Mouse (Mus musculus): ENCODE results near the gene Sucla2.
"Not testable (repeated sequence)": the region's sequence is repeated elsewhere in the genome, so short reads cannot be mapped to it uniquely, and the experiment has no call there.

The Sucla2 gene

DNA sequence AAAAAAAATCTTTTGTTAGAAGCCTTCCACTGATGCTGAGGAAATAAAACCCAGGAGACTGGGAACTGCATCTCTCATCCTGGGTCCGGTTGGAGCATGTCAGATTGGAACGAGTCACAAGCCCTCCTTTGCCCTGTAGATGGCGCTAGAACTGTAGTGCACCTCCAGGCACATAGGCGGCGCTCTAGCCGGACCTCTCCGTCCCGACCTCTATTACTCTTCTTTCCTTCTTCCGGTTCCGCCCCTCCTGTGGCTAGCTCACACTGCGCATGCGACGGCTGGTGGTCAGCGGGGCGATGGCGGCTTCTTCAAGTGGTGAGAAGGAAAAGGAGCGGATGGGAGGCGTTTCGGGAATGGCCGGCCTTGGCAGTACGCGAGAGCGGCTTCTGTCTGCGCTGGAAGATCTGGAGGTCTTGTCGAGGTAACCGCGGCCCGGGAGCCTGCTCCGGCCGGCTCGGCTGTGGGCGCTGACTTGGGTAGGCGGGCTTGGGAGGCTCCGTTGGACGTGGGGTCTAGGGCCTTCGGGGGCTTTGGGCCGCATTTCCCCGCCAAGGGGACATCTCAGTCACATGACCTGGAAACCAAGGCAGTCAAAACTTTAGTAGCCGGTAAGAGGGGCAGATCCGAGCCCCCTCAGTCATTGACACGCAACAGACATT, 15.2 kb upstream of the Sucla2 start, which contains the start of gene Med4:
Gene Med4 (plus strand): TSS at position 261 of the 659 bp plus-strand sequence.
- peak; percentile 84 for DNase-seq (ENCODE audit: extremely low read depth, low read depth)

DNA sequence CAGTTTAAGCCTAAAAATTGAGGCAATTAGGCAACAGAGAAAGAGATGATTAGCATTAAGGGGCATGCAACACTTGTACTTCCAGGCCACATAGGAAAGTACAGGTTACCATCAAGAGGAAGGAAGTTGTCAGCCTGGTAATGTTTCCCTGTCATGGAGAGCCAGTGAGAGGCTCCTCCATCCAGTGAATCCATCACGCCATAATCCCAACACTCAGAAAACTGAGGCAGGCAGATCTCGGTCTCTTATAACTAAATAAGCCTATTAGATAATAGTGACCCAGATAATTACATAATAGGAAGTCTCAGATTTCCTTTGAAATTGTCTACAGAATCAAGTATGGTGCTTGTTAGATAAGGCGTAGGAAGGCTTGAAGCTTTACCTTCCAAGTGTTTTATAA, 983 bp upstream of the Sucla2 start:
- no peak for DNase-seq (ENCODE audit: extremely low read depth, low read depth)

DNA sequence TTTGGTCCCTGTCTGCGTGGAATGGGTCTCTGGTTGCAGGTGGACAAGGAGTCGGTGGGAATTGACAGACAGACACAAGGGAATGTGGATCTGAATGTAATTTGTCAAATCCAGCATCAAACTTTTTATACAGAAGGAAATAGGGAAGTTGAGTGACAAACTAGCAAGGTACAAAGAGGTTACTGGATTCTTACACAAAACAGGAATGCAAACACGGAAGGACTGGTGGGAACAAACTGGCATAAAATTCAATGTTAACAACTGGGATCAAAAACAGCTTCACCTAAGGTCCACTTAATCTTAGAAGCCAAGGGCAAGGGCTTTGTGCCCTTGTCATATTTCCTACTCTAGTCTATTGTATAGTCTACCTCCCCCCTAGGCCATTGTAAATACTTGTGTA, 3.5 kb downstream of the Sucla2 start:
- peak; percentile 57 for DNase-seq (ENCODE audit: extremely low read depth, low read depth)

DNA sequence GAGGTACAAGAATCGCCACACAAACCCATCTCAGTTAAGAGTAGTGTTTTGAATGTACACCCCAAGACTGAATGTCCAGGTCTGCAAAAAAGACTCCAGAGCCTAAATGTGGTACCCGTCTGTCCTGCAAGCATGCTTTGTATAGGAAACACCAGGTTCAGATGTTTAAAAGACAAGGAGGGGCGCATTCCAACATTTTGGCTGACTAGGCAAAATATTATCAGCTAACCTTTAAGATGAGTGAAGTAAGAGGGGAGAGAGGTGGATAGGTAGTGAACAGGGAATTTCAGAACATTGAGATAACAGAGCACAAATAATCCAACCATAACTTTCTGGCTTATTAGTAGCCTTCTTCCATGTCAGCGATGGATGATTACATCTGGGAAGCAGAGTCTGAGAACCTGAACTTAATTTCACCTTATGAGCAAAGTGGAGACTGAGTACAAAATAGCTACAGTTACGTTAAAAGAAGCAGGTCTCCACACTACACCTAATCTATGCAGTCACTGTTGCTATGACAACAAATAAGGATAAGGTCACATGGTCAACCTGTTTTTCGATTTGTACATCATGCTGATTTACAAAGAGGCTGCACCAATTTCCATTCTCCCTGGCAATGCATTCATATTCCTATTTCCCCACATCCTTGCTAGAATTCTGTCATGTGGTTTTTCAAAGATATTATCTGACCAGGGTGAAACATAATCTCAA, 8.8 kb downstream of the Sucla2 start:
- DNase-seq (ENCODE audit: extremely low read depth, low read depth) = no peak

GRCm38 (mm10) chr14:73535641-73536040, 10.5 kb downstream of the Sucla2 start:
- no peak for DNase-seq (ENCODE audit: extremely low read depth, low read depth)

DNA sequence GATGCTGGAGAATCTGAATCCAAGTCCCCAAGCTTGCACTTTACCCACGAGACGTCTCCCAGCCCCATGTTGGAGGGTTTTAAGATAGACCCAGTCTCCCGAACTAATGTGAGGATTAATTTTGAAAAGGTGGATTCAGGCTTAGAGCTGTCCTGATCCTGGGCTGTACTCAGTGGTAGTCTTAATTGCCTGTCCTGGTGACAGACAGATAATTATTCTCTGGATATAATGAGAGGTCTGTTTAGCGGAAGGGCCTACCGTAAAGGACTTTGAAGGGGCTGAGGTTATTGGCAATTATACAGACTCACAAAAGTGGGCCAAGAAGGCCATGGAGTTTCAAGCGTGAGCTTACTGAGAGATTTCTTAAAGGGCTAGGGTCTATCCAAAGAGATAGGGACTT, 18.7 kb downstream of the Sucla2 start:
- no peak for DNase-seq (ENCODE audit: extremely low read depth, low read depth)

DNA sequence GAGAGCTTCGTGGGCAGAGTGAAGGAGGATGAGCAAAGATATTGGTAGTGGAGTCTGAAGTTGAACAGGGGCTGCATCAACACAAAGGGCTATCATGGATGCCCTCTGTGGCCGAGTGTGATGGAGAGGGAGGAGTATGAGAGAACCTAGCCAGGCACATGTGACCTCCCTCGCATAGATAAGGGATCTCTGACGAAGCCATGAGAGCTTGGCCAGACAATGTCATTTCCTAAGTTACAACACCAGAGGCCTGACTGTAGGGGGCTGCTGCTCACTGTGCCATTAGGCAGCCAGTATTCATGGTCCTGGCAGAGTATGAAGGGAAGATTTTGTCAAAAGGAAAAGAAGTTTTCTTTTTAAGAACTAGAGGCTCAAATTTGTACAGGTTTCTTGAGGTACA, 21.9 kb downstream of the Sucla2 start:
- no peak for DNase-seq (ENCODE audit: extremely low read depth, low read depth)

GRCm38 (mm10) chr14:73548051-73548450, 22.9 kb downstream of the Sucla2 start, which contains the start of gene Nudt15:
Nudt15 (minus strand) TSS chr14:73548242.
- no peak for DNase-seq (ENCODE audit: extremely low read depth, low read depth)

DNA sequence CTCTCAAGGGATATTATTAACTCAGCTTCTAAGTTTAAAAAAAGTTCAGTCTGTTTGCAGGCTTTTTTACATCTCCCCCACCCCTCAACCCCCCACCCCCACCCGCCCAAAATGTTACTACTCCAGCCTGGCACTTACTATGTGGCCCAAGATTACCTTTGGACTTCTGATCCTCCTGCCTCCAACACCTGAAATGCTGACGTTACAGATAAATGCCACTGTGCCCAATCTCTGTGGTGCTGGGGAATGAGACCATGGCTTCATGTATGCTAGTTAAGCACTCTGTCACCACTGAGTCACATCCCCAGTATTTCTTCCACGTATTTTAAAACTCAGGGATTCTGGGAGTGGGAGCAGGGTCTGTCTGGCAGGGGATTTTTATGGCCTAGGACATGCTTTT, 25.2 kb downstream of the Sucla2 start:
- DNase-seq (ENCODE audit: extremely low read depth, low read depth) = no peak

- no peak for DNase-seq (ENCODE audit: extremely low read depth, low read depth)
Observed at GRCm38 (mm10) chr14:73550732-73551131, 25.6 kb downstream of the Sucla2 start.

GRCm38 (mm10) chr14:73551164-73551563, 26.0 kb downstream of the Sucla2 start:
- DNase-seq (ENCODE audit: extremely low read depth, low read depth) = no peak

- DNase-seq (ENCODE audit: extremely low read depth, low read depth) = peak; percentile 64
Observed at GRCm38 (mm10) chr14:73552341-73553121, 27.4 kb downstream of the Sucla2 start.

GRCm38 (mm10) chr14:73553122-73553696, 28.1 kb downstream of the Sucla2 start:
- no peak for DNase-seq (ENCODE audit: extremely low read depth, low read depth)

- not testable (repeated sequence) for DNase-seq (ENCODE audit: extremely low read depth, low read depth)
Observed at GRCm38 (mm10) chr14:73569831-73570230, 44.7 kb downstream of the Sucla2 start.

DNA sequence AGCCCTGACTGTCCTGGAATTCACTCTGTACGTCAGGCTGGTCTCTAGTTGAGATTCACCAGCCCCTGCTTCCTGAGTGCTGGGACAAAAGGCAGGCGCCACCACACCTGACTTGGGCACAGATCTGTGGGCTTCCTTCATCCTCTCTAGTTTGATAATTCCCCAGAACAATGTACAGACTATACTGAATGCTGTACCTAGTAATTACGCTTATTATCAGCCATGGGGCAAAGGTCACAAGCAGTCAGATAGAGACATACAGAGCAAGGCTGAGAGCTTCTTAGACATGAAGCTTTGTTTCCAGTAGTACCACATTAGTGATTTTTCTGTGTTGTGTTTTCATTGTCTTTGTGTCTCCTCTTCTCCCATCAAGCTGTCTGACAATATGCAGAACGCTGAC, 46.0 kb downstream of the Sucla2 start:
- no peak for DNase-seq (ENCODE audit: extremely low read depth, low read depth)

- no peak for DNase-seq (ENCODE audit: extremely low read depth, low read depth)
Observed at GRCm38 (mm10) chr14:73574053-73574452, 48.9 kb downstream of the Sucla2 start.

DNA sequence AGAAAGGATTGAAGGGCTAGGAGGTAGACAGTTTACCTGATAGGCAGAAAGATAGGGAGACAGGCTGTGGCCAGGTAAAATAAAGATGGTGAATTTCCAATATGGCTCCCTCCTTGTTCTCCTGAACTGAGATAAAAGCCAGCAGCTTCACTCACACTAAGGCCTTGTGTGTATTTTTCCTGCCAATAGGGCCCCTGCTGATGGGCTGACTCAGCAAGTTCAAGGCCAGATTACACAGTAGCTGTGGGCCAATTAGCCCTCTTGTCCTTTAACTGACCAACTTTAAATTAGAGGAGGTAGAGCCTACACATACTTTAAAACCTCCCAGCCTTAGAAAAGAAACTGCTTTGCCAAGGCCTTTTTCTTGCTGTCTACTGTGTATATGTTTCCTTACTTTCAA, 51.2 kb downstream of the Sucla2 start:
- DNase-seq (ENCODE audit: extremely low read depth, low read depth) = no peak

DNA sequence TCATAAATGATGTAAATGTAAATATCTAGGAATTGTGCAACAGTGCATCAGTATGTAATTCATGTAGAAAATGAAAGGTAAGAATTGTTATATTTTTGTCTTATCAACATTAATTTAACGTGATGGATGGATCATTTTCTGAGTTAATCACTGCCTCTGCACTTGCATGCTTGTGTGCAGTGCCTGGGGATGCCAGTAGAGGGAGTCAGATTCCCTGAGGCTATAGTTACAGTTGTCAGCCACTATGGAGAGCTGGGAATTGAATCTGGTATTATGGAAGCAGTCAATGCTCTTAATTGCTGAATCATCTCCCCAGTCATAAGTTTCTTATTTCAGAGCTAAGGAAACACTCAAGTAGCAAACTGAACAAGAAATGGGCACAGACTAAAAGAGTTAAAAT, 63.0 kb downstream of the Sucla2 start:
- no peak for DNase-seq (ENCODE audit: extremely low read depth, low read depth)

DNA sequence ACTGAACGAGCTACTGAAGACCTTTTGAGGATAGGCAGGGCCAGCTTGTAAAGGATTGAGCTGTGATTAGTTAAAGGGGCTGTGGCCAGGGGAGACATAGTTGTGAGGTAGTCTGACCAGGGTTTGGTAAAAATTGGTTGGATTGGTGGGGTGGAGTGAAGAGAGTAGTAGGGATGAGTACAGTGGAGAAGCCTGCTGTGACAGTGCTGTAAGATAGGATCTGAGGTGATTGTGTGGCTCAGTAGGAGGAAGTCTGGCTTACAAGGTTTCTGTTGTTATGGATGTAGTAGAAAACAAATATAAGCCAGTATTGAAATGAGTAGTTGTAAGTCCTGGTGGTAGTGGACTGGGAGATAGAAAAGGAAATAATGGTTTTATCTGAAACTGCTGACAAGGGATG, 67.0 kb downstream of the Sucla2 start:
- no peak for DNase-seq (ENCODE audit: extremely low read depth, low read depth)

GRCm38 (mm10) chr14:73599720-73600119, 74.6 kb downstream of the Sucla2 start:
- no peak for DNase-seq (ENCODE audit: extremely low read depth, low read depth)

DNA sequence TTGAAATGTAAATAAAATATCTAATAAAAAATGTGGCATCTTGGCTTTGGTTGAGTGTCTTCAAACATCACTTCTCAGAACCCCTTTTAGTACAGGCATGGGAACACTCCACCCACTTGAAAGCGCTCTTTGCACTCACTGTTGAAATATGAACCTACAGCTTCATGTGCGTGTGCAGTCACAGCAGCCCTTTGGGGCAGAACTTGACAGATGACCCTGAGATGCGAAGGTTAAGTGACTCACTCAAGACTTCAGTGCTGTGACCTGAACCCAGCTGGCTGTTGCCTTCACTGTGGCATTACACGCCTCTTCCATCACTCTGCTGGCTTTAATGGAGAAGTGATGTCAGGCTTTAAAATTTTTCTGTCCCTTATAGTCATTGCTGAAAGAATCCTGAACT, 82.6 kb downstream of the Sucla2 start:
- DNase-seq (ENCODE audit: extremely low read depth, low read depth) = no peak

Data from MEL-GATA-1-ER (cell line).